Mouse (Mus musculus) left cerebral cortex, postnatal 36 days (tissue): ENCODE measurements around the gene Lama1. TPM values are rescaled to one million over a fixed set of nuclear protein-coding genes. Genes with fewer than 3 reads are reported as not detected.
"Not testable (repeated sequence)": the region's sequence is repeated elsewhere in the genome, so short reads cannot be mapped to it uniquely, and the experiment has no call there.

Experiments used
- DNase-seq, 2 experiments: peaks; one replicate each; pipeline ENCODE4 v3.0.0; 2021 to 2022; ENCODE audit warnings: low spot score in 2 of 2, mixed read lengths in 1 of 2
- intact Hi-C: fragments of 180-260 bp; cut with DNase I; formaldehyde crosslinking; loops from one replicate; pipeline ENCODE4 v1.15.1; 2025
- total RNA-seq, 2 experiments: library from RNA; stranded (reverse); gene quantifications; 2 replicates each; pipeline ENCODE4 v1.2.3; 2021

Gene Lama1
- total RNA-seq, 2 experiments from 2014 or later, result 3.6 to 5.1 TPM

DNA sequence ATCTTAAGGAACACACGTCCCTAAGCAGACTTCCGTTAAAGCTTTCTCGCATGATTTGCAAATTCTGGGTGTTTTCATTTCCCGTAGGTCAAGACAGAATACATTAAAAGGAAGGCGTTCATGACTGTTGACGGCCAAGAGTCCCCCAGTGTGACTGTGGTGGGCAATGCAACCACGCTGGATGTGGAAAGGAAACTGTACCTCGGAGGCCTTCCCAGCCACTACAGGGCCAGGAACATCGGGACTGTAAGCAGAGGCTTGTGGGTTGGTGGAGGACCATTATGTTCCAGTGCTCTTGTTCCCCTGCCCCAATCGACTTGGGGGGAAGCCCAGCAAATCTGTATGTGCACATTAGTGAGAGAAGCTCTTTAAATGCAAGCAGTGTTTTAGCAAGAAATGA, 119.9 kb downstream of the Lama1 start:
- DNase-seq, result no peak
- intact Hi-C loops, result no loop called here

DNA sequence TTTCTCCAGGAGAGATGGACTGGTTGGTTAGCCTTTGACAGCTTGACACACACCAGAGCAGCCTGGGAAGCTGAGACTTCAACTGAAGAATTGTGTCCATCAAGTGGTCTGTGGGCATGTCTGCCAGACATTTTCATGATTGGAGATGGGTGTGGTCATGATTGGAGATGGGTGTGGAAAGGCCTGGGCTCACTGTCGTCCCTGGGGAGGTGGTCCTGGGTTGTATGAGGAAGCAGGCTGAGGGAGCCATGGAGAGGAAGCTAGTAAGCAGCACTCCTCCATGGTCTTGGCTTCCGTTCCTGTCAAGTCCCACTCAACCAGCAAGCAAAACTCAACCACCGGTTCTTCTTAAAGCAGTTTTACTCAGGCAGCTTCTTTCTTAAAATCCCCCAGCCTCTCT, 130.4 kb downstream of the Lama1 start:
- intact Hi-C loops, result no loop called here
- DNase-seq, result no peak

DNA sequence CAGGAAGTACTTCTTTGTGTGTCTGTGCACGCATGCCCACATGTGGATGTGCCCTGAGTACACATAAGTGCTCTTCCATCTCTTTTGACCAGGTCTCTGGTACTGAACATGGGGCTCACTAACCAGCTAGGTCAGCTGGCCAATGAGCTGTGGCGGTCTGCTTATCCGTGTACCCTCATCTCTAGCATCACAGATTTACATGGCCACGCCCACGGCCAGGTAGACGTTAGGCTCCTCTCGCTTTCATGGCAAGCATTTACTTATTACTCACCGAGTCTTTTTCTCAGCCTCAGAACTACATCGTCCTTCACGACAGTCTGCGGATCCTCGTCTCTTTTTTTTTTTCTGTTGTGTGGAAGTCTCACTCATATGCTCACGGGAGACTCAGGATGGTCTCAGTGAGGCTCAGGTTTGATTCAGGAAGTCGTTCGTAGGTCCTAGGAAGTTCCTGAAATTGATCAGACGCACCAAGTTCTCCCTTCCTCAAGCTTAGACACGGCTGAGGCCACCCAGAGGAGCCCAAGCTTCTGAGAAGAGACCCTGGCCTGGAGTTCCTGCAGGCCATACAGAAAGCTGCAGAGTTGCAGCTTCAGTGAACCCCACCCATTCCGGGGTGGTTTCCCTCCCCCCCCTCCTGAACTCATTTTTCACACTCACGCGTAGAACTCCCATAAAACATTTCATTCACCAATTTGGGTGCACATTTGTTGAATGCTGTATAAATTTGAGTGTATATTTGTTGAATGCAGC, 139.3 kb downstream of the Lama1 start:
- no peak for DNase-seq
- intact Hi-C loops, result loop anchor here (2.0 to 5.0 kb wide), 2 partner anchors 186 to 1259 kb away; no protein-coding TSS in a partner anchor

DNA sequence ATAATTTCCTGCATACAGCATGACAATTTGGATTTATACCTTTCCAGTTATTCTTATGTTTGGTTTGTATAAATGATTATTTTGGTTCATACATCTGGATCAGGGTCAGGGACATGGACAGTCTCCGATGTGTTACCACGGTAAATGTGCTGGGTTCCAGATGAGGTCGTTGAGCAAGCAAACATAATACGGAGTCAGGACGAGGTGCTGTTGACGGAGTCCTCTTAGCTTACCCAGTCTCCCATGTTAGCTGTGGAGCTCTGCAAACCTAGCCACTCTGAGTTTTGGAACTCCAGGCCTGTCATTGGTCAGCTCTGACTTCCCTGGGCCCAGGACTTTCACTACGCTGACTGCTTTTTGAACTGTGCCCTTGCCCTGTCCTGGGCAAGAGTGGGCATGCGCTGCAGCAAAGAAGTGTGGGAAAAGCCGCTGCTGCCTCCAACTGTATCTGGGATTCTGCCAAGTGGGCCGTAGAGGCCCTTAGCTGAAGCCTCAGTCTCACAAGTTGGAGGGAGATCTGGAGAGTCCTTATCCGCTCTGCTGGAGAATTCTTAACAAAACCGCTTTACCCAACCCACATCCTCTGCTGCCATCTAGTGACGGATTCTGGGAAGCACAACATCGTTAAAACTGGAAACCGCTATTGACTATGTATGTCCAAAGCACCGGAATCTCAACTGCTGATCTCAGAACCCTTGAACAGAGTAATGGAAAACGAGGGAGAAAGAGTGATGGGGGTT, 140.5 kb downstream of the Lama1 start:
- intact Hi-C loops, result loop anchor here (2.0 to 5.0 kb wide), 2 partner anchors 187 to 1260 kb away; no protein-coding TSS in a partner anchor
- peak; percentile 53 to 69 for DNase-seq

DNA sequence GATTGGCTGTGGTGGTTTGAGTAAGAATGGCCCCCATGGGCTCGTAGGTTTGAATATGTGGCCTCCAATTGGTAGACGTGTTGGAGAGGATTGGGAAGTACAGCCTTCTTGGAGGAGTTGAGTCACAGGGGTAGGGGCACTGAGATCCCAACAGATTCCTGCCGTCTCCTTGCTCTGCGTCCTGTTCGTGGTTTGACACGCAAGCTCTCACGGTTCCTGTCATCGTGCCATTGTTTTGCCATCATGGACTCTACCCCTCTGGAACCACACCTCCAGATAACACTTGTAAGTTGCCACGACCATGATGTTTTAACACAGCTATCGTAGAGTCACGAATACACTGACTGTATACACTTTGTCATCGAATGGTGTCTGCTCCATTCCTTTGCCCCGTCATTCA, 141.9 kb downstream of the Lama1 start:
- intact Hi-C loops, result loop anchor here (5.0 kb wide), 1 partner anchor 1262 kb away; no protein-coding TSS in a partner anchor
- DNase-seq, result no peak

DNA sequence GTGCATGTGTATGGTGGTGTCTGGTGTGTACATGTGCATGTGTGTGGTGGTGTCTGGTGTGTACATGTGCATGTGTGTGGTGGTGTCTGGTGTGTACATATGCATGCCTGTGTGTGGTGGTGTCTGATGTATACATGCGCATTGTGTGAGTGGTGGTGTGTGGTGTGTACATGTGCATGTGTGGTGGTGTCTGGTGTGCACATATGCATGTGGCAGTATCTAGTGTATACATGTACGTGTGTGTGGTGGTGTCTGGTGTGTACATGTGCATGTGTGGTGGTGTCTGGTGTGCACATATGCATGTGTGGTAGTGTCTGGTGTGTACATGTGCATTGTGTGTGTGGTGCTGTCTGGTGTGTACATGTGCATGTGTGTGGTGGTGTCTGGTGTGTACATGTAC, 144.4 kb downstream of the Lama1 start:
- intact Hi-C loops, DNase-seq: not testable (repeated sequence)

DNA sequence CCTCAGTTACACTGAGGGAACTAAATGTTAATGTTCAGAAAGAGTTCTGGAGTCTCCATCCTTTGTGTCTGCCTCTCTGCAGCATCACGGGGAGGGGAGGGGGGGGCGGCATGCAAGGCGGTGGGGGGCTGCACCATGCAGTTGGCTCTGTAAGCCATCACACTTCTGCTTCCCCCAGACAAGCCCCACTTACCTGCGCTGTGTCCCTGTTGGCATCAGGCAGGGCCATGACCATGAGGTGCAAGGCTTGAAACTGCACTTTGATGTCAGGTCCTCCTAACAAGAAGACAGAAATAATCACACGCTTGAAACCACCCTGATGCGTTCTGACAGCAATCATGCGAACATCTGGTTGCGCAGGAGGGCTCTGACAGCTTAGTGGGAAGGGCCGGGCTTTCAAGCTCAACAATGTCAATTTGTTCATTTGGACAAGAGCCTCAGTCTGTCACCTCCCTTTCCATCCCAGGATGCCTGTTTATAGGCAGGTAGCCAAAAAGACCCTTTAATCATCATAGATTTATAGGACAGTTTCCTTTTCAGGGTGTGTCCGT, 164.1 kb downstream of the Lama1 start:
- no peak for DNase-seq
- intact Hi-C loops, result loop anchor here (5.0 to 10.0 kb wide), 3 partner anchors 996 to 1244 kb away; no protein-coding TSS in a partner anchor

DNA sequence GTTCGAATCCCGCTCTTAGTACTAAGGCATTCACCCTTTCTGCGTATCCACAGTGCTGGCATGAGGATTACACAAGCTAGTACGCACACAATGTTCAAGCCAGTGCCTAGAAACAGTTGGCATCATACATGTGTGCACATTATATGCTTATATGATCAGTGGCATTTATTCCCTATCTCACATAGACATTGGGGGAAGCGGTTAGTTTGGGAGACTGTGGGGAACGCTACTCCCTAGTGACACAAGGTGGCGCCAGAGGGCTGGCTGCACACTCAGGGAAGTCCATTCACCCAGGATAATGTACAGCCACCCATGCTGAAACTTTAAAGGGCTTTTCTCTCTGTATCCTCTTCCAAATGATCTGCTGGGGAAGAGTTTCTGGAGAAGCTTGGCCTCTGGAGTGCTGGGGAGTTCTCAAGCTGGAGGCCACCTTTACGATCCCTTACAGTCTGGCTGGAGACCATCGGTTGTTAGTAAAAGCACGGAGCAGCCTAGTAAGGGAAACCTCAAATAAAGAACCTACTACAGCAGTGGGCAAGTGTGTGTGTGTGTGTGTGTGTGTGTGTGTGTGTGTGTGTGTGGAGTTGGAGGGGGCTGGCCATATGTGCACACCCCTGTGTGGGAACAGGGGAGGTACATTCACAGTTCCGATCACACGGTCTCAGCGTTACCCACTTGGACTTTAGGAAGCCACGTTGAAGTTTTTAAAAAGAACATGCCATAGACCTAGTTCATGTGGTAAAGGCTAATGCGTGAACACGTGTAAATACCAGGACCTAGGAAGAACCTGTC, 164.9 kb downstream of the Lama1 start:
- intact Hi-C loops, result loop anchor here (5.0 to 10.0 kb wide), 3 partner anchors 995 to 1243 kb away; no protein-coding TSS in a partner anchor
- DNase-seq, result peak; percentile 58 to 67

DNA sequence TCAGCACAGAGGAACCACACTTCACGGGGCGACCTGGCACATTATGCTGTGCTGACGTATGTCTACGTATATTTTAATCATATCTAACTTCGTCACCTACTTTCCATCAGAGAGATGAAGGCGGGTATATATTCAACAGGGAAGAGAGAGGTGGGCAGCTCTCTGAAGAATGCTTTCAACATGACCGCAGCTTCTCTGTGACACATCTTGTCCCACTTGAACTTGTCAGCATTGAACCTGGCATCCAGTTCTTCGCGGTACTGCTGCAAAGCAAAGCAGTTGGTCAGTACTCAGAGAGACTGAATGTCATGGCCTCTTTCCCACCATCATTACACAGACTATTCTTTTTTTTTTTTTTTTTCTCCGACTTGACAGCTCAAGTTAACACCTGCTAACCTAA, 167.3 kb downstream of the Lama1 start:
- intact Hi-C loops, result loop anchor here (5.0 to 10.0 kb wide), 3 partner anchors 993 to 1240 kb away; no protein-coding TSS in a partner anchor
- DNase-seq, result no peak

DNA sequence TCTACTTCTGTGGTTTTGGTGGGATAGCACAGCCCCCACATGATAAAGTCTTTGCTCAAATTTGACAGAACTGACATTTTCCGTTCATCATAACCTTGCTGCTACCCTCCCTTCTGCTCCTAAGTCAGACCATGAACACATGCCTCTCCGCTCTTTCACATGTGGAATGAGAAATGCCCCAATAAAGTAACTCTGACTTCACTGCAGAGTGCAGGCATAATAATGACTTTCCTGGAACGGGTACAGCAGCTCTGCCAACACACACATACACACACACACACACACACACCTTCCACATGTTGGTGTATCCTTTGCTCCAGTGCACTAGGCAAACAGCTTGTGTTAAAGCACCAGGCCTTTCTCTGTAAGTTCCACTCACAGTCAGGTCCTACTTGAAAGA, 167.9 kb downstream of the Lama1 start:
- DNase-seq, result no peak
- intact Hi-C loops, result loop anchor here (5.0 to 10.0 kb wide), 3 partner anchors 992 to 1240 kb away; no protein-coding TSS in a partner anchor

DNA sequence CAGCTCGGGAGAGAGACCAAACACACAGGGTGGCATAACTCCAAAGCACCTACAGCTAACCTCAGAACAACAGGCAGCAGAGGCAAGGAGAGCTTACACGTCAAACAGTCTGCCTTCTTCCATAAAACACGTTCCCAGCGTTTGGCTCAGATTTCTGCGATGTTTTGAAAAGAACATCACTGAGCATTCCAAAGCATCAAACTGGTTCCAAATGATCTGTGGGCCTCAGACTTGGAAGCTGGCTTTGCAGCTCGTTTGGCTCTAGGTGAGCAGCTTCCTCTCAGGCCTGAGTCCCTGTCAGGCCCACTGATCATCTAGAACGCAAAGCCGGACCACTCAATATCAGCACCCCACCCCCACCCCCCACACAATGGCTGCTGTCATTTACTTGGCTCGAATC, 169.0 kb downstream of the Lama1 start:
- intact Hi-C loops, result loop anchor here (10.0 kb wide), 1 partner anchor 1239 kb away; no protein-coding TSS in a partner anchor
- DNase-seq, result no peak

DNA sequence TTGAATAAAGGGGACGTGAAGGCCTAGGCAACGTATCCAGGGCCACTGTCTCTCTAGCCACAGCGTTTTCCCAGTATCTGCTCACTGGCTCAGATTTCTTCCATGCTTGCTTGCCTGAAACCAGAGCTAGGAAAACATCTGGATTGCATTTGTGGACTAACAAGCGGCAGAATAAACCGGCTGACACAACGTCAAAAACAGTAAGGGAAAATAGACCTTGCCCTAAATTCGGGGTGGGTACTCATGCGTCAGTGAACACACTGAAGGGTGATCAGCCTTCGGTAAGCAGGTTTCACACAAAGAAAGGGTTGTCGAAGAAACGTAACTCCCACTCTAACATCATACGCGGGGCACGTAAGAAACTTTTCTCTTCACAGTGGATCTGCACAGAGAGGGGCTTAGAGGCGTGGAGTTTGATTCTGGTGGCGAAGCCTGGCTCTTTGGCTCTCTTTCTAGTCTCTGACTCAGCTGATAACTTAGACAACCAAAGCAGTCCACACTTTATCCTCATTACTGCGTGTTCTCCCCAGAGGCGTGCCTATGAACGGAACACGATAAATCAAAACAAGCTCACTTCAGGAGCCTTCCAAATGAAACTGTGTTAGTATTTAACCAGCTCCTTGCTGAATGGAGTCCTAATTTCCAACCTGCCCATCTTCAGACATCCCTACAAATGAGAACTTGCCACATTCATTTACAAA, 169.6 kb downstream of the Lama1 start:
- DNase-seq, result no peak
- intact Hi-C loops, result loop anchor here (10.0 kb wide), 1 partner anchor 1238 kb away; no protein-coding TSS in a partner anchor

DNA sequence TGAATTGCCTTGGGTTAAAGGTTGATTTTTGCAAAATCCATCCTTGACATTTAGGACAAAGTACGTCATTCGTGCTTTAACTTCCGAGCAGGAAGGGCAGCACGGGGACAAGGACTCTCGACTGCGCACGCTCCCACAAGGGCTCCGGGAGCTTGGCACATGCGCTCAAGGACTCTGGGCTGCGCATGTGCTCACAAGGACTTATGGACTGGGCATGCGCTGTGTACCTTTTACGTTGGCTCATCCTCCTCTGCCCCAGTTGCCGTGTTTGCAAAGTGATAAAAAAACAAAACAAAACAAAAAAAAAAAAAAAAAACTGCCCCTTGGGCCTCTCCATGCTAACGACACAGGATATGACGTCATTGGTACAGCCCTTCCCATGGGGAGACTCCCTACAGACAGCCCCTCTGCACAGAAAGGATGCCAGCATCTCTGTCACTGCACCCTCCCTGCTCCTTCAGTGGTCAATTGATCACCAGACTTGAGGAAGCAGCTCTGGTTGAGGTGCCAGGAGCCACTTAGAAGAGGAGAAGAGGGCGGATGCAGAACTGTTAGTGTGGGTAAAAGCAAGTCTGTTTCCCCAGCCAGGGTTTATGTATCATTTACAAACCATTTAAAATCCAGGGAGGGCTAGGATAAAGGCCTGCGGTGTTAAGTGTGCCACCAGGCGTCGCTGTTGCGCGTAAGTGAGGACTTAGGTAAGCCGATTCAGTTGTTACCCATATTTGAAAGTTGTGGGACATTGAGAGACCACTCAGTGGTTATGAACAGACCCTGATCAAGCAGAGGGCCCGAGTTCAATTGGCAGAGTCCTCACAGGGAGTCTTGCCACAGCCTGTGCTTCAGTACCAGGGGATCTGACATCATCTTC, 172.9 kb downstream of the Lama1 start:
- intact Hi-C loops, result loop anchor here (1.0 to 10.0 kb wide), 2 partner anchors 297 to 1235 kb away; no protein-coding TSS in a partner anchor
- peak; percentile 61 to 66 for DNase-seq

Other genes starting within 250 kb of the Lama1 start
- gene Lrrc30, start 64.5 kb upstream of the Lama1 start, total RNA-seq, result not detected